Mouse (Mus musculus) c-Kit-positive CD71-positive TER-119-negative erythroid progenitor cells, embryonic 14.5 days (primary cell): Measurements from ENCODE around the gene Med29.

ENCODE experiments used
- DNase-seq: peaks from one replicate; pipeline ENCODE4 v3.0.0-alpha.2; 2013; ENCODE audit warnings: low read depth

The Med29 gene

DNA sequence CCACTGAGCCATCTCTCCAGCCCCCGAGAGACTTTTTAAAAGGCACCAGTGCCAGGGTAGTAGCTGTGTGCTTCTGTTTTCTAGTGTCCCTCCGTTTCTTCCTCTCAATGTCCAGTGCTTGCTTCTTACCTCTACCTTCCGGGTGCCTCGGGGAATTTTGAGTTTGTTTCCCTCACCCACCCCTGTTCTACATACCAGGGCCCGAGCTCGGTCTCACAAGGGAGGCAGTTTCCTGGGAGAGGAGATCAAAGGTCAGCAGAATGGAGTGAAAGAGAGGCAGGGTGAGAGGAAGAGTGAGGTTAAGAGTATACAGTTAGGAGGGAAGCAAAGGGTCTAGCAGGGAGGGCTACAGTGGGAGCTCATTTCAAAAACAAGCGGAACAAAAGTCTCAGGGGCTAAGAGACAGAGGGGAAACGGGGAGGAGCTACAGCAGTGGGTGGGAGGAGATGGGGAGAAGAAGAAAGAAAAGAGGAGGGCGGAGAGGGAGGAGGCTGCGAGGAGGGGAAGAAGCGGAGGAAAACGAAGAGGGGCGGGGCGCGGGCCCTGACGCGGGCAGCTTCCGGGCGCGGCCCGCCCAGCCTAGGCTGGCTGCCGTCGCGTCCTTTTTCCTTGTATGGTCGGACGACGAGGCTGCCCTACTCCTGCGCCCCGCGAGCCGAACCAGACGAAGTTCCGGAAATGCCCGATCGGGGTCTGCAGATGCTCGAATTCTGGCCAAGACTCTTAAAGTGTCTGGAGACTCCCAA is 17.2 kb downstream of the Med29 start:
- peak; percentile 86 for DNase-seq

DNA sequence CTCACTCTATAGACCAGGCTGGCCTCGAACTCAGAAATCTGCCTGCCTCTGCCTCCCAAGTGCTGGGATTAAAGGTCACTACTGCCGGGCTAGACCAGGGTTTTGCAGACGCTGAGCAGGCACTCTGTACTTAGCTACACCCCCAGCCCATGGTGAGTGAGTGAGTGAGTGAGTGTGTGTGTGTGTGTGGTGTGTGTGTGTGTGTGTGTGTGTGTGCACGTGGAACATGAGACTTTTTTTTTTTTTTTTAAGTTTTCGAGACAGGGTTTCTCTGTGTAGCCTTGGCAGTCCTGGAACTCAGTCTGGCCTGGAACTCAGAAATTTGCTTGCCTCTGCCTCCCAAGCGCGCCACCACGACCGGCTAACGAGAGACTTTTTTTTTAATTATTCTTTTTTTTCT is 17.9 kb downstream of the Med29 start:
- DNase-seq = no peak

DNA sequence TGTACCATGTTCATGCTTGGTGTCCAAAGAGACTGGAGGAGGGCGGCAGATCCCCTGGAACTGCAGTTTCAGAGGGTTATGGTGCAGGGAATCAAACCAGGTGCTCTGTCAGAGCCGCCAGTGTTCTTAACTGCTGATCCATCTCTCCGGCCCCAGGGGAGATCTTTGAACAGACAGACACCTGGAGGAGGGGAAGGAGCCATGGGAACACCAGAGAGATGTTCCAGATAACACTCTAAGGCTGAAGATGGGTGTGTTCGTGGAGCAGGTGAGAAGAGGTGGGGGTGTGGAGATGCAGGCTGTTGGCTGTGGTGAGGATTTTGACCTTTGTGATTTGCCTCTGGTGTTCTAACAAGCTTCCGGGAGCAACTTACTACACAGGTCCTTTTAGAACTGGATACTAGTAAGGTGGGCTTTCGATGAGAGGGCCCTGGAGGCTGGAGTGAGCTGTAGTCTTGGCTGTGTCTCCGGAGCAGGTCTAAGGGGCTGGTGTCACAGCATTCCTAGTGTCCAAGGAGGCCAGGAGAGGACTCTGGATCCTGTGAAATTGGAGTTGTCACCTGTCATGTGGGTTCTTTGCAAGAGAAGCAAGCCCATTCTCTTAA is 18.5 kb downstream of the Med29 start:
- DNase-seq = no peak

DNA sequence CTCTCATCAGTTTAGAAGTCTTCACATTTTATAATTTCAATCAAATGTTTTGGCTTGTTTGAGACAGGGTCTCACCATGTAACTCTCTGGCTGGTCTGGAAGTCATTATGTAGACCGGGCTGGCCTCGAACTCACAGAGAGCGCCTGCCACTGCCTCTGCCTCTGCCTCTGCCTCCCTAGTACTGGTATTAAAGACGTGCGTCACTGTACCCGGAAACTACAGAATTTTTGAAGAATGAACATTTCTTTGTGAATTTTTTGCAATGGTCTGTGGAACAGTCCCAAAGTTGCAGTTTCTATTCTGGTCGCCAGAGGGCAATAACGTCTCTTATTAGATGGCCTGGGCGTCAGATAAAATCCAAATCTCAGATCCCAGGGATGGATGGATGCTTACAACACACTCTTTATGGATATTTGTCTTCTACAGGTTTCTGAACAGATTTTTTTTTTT is 19.4 kb downstream of the Med29 start:
- DNase-seq = peak; percentile 89

DNA sequence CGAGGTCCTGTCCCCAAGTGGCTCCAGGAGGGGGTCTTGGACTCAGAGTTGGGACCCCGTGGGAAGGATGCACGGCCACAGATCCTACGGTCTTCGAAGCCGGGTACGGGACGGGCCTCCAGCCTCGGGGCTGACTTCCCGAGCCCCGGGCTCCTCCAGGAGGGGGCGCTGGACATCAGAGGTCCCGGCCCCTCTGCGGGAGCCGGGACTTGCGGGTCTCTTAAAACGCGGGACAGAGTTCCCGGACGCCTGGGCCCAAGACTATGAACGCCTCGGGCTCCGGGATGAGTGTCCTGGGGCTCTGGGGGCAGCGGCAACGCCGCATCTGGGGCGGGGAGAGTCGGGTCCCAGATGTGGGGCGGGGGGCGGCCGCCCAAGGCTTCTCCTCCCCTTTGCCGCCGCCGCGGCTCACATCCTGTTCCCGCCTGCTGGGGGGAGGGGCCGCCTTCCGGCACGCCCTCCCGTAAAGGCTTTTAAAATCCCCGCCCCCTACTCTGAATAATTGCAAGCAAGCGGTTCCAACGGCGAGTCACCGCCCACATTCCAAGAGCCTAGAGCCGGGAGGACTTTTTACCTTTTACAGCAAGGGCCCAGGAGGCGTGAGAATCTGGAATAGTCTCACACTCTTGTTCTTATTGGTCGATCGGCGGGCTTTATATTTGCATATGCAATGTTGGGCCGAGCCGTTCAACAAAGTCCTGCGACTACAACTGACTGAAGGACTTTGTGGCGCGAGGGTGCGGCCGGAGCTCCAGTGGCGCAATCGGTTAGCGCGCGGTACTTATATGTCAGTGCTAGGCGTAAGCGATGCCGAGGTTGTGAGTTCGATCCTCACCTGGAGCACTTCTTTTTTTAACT is 20.0 kb downstream of the Med29 start, which contains the start of gene Plekhg2:
Plekhg2 (minus strand) TSS at position 349 of the 858 bp plus-strand sequence.
- DNase-seq = peak; percentile 98

DNA sequence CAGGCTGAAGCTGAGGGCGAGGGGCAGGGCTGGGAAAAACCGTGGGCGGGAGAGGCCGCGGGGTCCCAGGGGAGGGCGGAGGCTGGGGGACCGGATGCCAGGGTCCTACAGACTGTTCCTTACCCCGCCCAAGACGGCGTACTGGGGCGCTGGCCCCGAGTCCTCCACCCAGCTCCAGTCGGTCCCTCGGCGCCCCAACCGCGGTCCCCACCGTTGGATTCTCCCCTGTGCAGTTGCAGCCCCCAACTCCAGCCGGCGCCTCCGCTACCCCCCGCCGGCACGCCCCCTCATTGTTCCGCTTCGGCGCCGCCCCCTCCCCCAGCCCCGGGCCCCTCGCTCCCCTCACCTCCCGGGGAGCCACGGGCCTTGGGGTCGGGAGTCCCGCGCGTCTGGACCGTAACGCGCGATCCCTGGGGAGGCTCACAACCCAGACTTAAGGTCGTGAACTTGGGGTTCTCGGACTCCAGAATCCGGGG is 21.0 kb downstream of the Med29 start:
- no peak for DNase-seq

DNA sequence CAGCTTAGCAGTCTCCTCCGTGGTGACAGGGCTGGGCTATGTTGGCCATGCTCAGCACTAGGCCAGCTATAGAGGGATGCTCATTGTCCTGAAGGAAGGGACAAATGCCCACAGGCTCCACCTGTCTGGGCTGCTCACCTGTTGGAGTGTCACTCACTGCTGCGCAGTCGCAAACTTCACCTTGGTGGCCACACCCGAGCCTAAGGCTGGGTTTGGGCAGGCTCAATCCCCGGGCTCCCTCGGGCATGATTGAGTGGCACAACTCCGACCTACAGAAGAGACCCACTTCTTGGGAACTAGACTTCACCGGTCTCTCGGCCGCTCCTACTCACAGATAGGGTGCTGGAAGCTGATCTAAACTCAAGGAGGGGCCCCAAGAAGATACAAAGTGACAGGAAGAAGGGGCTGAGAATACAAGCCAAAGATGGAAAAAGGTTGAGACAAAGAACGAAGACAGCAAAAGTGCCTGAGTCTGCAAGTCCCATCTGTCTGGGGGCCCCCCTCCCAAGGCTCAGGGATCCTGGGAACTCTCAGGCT is 21.5 kb downstream of the Med29 start:
- no peak for DNase-seq

DNA sequence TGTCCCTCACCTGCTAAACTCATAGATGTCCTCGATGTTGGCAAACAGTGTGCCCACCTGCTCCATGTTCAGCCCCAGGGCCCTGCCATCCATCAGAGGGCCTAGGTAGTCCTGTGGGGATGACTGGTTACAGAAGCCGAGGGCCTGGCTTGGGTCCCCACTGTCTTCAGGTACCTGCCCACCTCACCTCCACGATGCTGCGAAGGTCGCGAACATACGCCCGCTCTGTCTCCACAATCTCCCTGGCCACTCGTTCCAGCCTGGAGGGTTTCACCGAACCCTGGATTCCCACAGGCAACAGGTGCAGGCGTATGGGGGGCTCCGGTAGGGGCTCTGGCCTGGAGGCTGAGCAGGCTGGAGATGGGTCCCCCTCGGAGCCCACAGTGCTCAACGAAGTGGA is 22.5 kb downstream of the Med29 start:
- DNase-seq = no peak

DNA sequence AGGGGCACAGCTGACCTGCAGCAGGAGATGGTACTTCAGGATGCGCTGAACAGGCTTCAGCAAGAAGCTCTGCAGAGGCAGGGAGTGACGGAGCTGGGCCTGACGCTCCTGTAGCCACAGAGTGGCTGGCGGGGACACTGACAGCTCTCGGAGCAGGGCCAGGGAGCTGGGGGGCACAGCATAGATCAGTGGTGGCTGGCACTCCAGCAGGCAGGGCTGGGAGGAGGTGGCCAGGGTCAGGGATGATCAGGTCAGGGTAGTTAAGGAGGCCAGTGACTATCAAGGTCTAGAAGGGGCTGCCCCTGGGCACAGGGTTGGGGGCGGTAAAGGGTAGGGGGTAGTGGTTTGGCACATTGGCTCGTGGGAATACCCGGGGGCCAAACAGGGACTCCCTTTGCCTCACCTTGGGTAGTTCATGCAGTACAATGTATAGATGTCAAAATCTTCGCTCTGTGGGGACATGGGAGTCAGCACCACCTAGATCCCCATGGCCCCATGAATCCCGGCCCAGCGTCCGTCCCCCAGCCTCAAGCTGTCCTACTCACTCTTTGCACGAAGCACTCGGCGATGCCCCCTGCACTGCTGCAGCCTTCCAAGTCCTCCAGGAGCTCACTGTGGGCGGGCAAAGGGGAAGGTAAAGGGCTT is 24.1 kb downstream of the Med29 start:
- DNase-seq = no peak

DNA sequence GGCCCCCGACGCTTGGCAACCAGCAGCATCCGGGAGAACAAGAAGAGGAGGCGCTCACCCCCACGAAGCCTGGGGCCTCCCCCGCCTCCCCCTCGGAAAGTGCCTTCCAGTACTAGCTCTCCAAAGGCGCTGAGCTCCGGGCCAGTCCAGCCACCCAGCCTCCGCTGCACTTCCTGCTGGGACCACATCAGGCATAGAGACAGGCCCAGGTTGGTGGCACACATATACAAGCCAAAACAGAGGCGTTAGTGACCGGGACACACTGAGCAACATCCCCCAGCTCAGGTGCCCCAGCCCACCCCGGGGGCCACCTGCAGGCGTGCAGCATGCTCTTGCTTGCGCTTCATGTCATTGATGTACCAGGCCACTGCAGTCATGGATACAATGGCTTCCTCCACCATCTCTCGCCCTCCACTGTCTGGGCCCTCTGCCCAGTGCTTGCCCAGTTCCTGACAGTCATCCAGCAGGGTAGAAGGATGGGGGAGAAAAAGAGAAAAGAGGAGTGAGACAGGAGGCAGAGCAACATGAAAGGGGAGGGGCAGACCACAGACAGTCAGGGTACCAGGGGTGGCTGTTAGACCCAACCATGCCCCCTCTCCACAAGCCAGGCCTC is 24.7 kb downstream of the Med29 start:
- no peak for DNase-seq

DNA sequence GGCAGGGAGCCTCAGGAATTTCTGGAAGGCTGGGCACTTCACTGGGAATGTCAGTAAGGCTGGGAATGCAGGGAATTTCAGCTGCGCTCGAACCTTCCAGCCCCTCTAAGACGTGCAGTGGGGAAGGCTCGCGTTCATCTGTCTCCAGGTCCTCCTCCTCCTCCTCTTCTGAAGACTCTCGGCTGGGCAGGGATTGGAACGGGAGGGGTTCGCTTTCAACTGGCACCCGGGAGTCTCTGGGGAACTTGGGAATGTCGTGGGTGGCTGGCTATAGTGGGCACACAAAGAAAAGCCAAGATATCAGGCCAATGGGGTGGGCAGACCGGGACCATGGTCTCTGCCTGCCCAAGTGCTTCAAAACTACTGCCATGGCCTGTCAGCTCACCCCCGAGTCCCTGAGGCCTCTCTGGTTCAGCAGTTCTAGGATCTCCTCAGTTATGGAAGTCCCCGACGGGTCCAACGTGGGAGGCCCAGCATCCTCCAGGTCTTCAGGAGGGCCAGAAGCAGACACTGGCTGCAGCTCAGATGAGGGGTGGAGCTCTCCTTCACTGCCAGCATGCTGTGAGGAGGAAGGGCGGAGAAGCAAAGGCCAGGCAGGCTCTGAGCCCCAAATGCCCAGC is 30.0 kb downstream of the Med29 start:
- DNase-seq = no peak

DNA sequence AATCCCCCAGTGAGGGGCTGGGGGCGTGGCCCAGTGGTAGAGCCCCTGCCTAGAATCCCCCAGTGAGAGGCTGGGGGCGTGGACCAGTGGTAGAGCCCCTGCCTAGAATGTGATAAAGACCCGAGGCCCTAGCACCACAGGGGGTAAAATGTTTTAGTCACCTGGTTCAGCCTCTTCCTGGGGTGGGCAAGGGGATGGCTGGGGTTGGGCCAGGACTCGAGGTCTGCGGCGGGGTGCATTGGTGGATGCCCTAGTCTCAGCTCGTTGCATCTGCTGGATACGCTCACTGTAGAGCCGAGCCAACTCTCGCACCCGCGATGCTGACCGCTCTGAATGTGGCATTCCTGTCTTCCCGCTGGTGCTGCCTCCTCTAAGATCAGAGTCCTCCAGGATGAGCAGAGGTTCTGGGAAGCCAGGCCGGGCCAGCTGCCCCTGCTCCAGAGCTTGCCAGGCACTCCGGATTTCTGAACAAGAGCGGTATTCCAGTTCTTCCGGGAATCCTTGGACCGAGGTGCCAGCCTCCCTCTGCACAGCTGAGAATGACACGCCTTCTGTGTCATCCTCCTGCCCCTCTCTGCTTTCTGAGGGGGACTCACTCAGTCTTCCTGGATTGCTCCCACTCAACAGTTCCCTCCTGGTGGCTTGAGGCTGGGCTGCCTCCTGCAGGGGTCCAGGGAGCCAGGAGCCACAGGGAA is 30.7 kb downstream of the Med29 start:
- no peak for DNase-seq

DNA sequence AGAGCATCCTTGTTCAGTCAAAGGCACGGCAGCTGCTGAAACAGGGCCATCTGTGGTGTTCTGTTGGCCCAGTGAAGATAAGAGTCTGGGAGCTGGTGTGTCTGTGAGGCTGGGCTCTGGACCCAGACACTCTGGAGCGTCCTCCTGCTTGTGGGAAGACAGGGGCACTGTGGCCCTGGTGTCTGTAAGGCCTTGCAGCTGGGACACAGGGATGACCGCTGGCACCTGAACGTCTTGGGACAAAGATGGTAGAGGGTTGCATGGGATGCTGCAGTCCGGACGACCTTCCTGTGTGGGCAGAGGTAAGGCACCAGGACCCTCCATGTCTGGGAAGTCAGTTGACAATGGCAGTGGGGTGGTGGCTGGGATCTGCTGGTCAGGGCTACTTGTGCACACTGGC is 32.2 kb downstream of the Med29 start:
- DNase-seq = no peak

DNA sequence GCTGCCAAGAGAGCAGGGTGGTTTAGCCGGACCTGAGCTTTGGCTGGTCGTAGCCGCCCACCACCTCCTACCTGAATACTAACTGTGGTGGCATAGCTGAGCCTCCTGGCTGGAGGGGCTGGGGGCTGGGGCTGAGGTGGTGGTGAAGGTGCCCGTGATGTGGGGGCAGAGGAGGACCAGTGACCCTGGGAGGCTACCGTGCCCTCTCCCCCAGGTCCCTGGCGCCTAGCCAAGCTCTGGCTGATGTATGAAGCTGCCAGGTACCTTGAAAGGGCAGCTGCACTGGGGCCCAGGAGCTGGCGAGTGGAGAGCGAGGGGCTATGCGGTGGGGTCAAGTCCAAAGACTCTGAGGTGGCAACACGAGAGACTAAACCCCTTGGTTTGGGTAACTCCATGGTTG is 32.7 kb downstream of the Med29 start:
- no peak for DNase-seq

DNA sequence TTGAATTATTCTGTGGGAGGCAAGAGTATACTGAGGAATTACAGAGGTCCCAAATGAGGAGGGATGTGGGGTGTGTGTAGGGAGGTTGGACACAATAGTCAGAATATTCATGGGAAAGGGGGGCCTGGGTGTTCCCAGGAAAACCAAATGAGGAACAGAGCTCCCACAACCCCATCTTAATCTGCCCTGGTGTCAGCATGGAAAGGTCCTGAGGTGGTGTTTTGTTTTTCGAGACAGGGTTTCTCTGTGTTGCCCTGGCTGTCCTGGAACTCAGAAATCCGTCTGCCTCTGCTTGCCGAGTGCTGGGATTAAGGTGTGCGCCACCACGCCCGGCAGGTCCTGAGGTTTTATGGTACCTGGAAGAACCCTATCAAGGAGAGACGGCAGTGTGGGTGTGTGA is 34.1 kb downstream of the Med29 start:
- DNase-seq = no peak

DNA sequence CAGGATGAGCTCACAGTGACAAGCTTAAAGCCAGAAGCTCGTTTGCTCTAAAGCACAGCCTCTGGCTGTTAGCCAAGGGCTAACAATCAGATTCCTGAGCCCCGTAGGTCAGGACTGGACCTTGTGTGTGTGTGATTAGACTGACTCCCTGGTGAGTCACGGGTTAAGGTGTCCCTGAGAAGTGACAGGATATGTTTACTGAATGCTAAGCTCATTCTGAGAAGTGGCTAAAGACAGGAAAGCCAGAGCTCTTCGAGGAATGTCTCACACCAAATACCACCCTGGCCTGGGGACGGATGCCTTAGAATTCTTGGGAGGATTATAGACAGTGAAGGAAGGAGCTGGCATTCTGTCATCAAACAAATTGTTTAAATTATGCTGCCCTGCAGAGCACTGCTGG is 34.5 kb downstream of the Med29 start:
- DNase-seq = no peak

DNA sequence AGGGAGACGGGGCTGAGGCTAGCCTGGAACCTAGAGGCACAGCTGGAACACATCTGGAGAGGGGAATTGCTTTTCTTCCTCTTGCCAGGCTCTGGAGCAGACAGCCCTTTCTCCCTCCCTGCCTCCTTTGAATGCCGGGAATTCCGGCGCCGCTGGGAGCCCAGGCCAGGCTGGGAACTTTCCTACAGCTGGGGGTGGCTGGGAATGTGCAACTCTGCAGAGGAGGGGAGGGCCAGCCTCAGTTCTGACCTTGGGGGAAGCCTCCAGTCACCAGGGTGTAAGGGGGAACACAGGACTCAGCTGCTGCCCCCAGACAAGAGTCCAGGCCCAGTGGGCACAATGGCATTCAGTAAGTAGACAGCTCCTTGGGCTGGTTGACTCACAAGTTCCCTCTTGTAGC is 35.5 kb downstream of the Med29 start:
- DNase-seq = no peak

DNA sequence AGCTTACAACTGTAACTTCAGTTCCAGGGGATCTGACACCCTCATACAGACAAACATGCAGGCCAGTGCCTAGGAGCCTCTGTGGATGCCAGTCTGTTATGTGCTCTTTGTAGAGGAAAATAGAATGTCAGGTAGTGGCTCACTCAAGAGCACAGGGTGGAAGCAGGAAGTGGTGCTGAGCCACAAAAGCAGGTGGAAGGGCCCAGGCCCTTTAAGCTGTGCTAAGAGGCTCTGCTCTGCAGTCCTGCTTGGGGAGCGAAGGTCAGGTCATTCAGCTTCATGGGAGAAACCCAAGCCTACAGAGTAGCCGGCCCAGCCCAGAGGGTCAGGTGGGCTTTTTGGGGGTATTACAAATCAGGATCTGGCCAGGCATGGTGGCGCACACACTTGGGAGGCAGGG is 37.3 kb downstream of the Med29 start:
- DNase-seq = no peak

DNA sequence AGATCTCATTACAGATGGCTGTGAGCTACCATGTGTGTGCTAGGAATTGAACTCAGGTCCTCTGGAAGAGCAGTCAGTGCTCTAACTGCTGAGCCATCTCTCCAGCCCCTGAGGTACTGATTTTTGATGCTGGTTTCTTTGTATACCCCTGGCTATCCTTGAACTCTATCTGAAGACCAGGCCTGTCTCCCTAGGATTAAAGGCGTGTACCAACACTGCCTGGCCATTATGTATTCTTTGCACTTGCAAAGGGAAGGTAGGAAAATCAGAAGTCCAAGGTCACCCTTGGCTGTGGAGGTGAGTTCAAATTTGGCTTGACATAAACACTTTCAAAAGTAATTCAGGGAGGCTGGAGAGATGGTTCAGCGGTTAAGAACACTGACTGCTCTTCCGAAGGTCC is 37.9 kb downstream of the Med29 start:
- no peak for DNase-seq

DNA sequence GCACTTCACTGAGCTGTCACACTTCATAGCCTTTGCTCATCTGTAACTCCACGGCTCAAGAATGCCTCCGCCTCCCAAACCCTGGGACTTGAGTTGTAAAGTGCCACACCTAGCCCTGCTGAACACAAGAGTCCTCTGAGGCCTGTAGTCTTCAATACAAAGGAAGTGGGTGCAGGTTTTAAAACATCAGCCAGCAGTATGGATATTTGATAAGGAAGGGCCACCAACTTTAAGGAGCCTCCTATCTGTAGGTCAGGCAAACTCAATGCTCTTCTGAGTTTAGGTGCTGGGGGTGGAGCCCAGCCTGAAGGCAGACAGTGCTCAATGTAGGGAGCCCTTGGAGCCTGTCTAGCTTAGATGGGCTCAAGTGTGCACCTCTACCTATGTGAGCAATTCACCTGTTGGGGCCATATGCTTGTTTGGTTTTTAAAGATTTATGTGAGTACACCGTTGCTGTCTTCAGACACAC is 38.4 kb downstream of the Med29 start:
- DNase-seq = no peak
